Mouse (Mus musculus): ENCODE results near the gene Bcl6b. TPM values are rescaled to one million over a fixed set of nuclear protein-coding genes. Genes with fewer than 3 reads are reported as not detected.

Bcl6b gene
- total and polyA plus RNA-seq, 2 experiments from 2014 or later, result 2.4 to 3.8 TPM

DNA sequence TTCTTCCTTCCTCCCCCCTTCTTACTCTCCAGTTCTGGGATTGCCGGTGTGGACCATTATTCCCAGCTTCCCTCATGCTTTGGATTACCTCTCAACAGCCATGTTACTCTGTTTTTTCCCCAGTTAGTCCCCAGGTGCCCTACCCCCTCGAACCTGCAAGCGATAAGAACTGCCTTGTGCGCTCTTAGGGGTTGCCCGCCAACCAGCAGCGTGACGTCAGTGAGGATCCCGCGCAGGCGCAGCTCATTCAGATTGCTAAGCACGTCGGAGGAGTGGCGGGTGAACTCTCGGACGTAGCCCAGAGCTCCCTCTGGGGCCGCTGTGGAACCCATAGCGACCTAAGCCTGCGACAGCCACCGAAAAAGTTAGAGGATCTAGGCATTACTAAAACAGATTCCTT lies 770 bp downstream of the Bcl6b start:
- peak; percentile 33; the same call in 1 of the 2 replicates for ATAC-seq (ENCODE audit: low FRiP score)
- H3K4me3 ChIP-seq (ENCODE audit: low read depth, low read length), result peak overlapping the region; percentile 29
- no peak for TF ChIP-seq CTCF (IDR thresholded peaks at IDR 0.05)
- H3K4me1 ChIP-seq (ENCODE audit: insufficient read depth, low read length), result no peaks in the 10 kb centered on the region; the same call in 1 of the 2 replicates
- H3K27me3 ChIP-seq (ENCODE audit: insufficient read depth, low read length), result peaks cover 24% of the 10 kb centered on the region
- 1% methylated on average over 19 of the region's 19 CpGs for WGBS
- H3K9ac ChIP-seq (replicated peaks; ENCODE audit: low read length, poor library complexity, severe bottlenecking), result no peak overlapping the region
- peak; percentile 83 for DNase-seq (ENCODE audit: low spot score)
- H3K9me3 ChIP-seq (ENCODE audit: low read length), result no peaks in the 10 kb centered on the region
- H3K27ac ChIP-seq (ENCODE audit: low read depth, low read length), result no peak overlapping the region
- no peaks in the 10 kb centered on the region for H3K36me3 ChIP-seq (ENCODE audit: insufficient read depth, low read length)
- peak overlapping the region; percentile 45 for H3K4me2 ChIP-seq (ENCODE audit: low read depth, low read length, poor library complexity, severe bottlenecking)

DNA sequence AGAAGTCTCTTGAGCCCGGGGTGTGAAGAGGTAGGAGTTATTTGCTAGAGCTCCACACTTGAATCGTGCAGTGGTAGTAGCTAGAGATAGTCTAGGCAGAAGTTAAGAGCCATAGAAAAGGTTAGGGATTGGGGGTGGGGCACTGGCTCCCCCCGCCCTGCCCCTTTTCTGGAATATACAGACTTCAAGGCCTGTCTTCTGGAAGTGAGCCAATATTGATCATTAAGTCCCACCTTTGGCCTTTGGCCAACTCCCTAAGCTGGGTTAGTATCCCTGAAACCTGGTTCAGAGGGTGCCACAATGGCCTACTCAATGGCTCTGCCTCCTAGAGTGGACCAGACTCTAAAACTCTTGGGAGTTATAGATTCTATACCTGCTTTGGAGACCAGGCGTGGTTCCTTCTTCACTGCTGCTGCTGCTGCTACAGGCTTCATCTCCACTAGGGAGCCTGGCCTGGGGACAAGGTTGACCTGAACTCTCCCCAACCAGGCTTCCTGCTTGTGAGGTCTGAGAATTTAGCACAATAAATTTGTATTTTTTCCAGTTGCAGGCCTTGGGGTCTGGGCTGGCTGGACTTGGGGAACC lies 1.8 kb downstream of the Bcl6b start:
- Histone ChIP-seq H3K4me1 (ENCODE audit: insufficient read depth, low read length) (no peaks in the 10 kb centered on the region; the same call in 1 of the 2 replicates), H3K4me2 (ENCODE audit: low read depth, low read length, poor library complexity, severe bottlenecking) (no peak overlapping the region; the same call in 1 of the 2 replicates), H3K9me3 (ENCODE audit: low read length) (no peaks in the 10 kb centered on the region), H3K36me3 (ENCODE audit: insufficient read depth, low read length) (no peaks in the 10 kb centered on the region), H3K9ac (replicated peaks; ENCODE audit: low read length, poor library complexity, severe bottlenecking) (no peak overlapping the region), H3K4me3 (ENCODE audit: low read depth, low read length) (no peak overlapping the region), H3K27ac (ENCODE audit: low read depth, low read length) (no peak overlapping the region), H3K27me3 (ENCODE audit: insufficient read depth, low read length) (peaks cover 24% of the 10 kb centered on the region)
- WGBS, result 93% methylated on average over 4 of the region's 4 CpGs
- TF ChIP-seq CTCF (IDR thresholded peaks at IDR 0.05), result no peak
- no peak for ATAC-seq (ENCODE audit: low FRiP score)
- DNase-seq (ENCODE audit: low spot score), result no peak

DNA sequence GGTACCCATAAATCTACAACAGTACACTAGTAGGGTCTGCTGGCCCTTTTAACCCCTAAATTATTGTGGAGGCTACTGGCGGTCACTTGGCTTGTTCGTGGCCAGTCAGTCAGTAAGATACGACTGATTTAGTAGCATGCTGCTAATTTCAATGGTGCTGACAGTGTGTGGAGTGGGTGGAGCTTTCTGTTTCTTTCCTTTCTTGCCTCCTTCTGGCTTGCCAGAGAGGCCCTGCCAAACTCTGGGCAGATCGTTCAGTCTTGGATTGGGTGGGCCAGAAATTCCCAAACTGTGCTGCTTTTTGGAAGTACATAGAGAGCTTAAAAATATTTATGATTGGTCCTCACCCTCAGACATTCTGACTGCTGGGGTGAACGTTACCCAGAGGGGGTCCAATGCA lies 2.5 kb downstream of the Bcl6b start:
- Histone ChIP-seq H3K27me3 (ENCODE audit: insufficient read depth, low read length) (peaks cover 24% of the 10 kb centered on the region), H3K4me3 (ENCODE audit: low read depth, low read length) (peak overlapping the region; percentile 28), H3K9me3 (ENCODE audit: low read length) (no peaks in the 10 kb centered on the region), H3K27ac (ENCODE audit: low read depth, low read length) (no peak overlapping the region), H3K36me3 (ENCODE audit: insufficient read depth, low read length) (no peaks in the 10 kb centered on the region), H3K4me2 (ENCODE audit: low read depth, low read length, poor library complexity, severe bottlenecking) (peak overlapping the region; percentile 55), H3K9ac (replicated peaks; ENCODE audit: low read length, poor library complexity, severe bottlenecking) (peak overlapping the region; percentile 34; the same call in 1 of the 2 replicates), H3K4me1 (ENCODE audit: insufficient read depth, low read length) (no peaks in the 10 kb centered on the region; the same call in 1 of the 2 replicates)
- ATAC-seq (ENCODE audit: low FRiP score) (no peak), DNase-seq (ENCODE audit: low spot score) (no peak)
- WGBS, result 36% methylated on average over 5 of the region's 5 CpGs
- TF ChIP-seq CTCF (IDR thresholded peaks at IDR 0.05), result no peak

DNA sequence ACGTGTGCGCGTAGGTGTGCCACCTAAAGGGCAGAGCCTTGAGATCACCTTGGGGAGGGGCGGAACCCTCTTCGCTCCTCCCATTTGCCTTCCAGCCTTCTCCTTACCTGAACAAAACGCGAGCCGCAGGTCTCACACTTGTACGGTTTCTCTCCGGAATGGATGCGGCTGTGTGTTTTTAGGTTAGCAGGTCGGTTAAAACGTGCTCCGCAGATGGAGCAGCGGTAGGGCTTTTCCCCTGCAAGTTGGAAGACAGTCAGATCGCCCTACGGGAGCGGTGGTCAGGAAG lies 3.1 kb downstream of the Bcl6b start:
- TF ChIP-seq CTCF (IDR thresholded peaks at IDR 0.05), result no peak
- Histone ChIP-seq H3K27me3 (ENCODE audit: insufficient read depth, low read length) (peaks cover 24% of the 10 kb centered on the region), H3K4me1 (ENCODE audit: insufficient read depth, low read length) (no peaks in the 10 kb centered on the region; the same call in 1 of the 2 replicates), H3K9me3 (ENCODE audit: low read length) (no peaks in the 10 kb centered on the region), H3K27ac (ENCODE audit: low read depth, low read length) (no peak overlapping the region), H3K4me2 (ENCODE audit: low read depth, low read length, poor library complexity, severe bottlenecking) (peak overlapping the region; percentile 55), H3K9ac (replicated peaks; ENCODE audit: low read length, poor library complexity, severe bottlenecking) (peak overlapping the region; percentile 34; the same call in 1 of the 2 replicates), H3K36me3 (ENCODE audit: insufficient read depth, low read length) (no peaks in the 10 kb centered on the region), H3K4me3 (ENCODE audit: low read depth, low read length) (peak overlapping the region; percentile 28)
- ATAC-seq (ENCODE audit: low FRiP score), result no peak
- no peak for DNase-seq (ENCODE audit: low spot score)
- 7% methylated on average over 18 of the region's 18 CpGs for WGBS

DNA sequence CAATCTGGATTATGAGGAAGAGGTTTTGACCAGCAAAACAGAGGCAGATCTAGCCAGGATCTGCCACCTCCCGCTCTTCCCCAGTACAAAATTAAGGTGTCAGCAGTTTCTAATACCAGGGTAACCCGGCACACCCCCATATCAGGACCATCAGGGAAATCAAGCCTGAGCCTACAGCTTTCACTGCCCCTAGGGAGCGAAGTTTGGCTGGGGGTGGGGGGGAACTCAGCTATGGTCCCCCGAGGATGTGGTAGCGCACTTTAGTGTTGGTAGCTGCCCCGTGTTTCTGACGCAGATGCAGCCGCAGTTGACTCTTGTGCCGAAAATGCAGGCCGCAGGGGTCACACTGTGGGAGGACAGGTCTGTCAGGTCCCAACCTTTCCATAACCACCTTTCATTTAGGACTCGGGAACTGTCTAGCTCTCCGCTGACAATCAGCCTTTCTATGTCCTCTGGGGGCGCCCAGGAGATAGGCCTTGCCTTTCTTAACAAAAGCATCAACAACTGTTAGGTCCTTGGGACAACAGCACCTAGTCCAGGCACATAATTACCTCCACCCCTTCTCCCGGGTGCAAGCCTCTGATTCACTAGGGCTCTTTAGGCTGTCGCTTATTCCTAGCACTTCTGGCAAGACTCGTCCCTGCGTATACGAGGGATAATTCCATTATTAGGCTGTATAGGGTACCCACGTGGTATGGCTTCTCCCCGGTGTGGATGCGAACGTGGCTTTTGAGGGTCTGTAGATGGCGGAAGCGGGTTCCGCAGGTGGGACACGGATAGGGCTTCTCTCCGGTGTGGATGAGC lies 3.6 kb downstream of the Bcl6b start:
- Histone ChIP-seq H3K4me1 (ENCODE audit: insufficient read depth, low read length) (no peaks in the 10 kb centered on the region; the same call in 1 of the 2 replicates), H3K27ac (ENCODE audit: low read depth, low read length) (no peak overlapping the region), H3K36me3 (ENCODE audit: insufficient read depth, low read length) (no peaks in the 10 kb centered on the region), H3K9ac (replicated peaks; ENCODE audit: low read length, poor library complexity, severe bottlenecking) (peak overlapping the region; percentile 34; the same call in 1 of the 2 replicates), H3K9me3 (ENCODE audit: low read length) (no peaks in the 10 kb centered on the region), H3K4me3 (ENCODE audit: low read depth, low read length) (peak overlapping the region; percentile 28), H3K27me3 (ENCODE audit: insufficient read depth, low read length) (peaks cover 24% of the 10 kb centered on the region), H3K4me2 (ENCODE audit: low read depth, low read length, poor library complexity, severe bottlenecking) (peak overlapping the region; percentile 55)
- WGBS, result 19% methylated on average over 27 of the region's 27 CpGs
- DNase-seq (ENCODE audit: low spot score), result no peak
- peak; percentile 48; the same call in 1 of the 2 replicates for ATAC-seq (ENCODE audit: low FRiP score)
- TF ChIP-seq CTCF (IDR thresholded peaks at IDR 0.05), result peak; percentile 49

DNA sequence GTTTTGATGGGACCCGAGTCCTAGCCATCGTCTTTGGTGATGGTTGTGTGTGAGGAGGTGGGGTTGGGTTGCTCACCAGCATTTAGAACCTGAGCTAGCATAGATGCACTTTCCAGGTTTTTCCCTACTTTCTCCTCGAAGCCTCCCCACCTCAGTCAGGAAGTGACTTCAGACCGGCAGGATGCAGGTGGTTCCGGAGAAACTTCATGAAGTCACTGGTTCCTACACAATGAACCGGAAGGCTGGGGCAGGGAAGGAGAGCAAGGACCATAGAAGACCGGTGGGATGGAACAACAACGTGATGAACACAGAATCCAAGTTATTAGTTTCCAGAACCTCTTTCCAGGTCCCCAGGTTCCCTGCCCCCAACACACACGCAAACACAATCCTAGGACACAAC lies 5.9 kb downstream of the Bcl6b start:
- H3K36me3 ChIP-seq (ENCODE audit: insufficient read depth, low read length), result no peaks in the 10 kb centered on the region
- H3K27me3 ChIP-seq (ENCODE audit: insufficient read depth, low read length), result peaks cover 10% of the 10 kb centered on the region; the same call in 1 of the 2 replicates
- no peak for TF ChIP-seq CTCF (IDR thresholded peaks at IDR 0.05)
- no peak overlapping the region for H3K4me2 ChIP-seq (ENCODE audit: low read depth, low read length, poor library complexity, severe bottlenecking)
- DNase-seq (ENCODE audit: low spot score) (no peak), ATAC-seq (ENCODE audit: low FRiP score) (no peak)
- H3K4me1 ChIP-seq (ENCODE audit: insufficient read depth, low read length), result peaks cover 10% of the 10 kb centered on the region; the same call in 1 of the 2 replicates
- H3K9me3 ChIP-seq (ENCODE audit: low read length), result no peaks in the 10 kb centered on the region
- H3K4me3 ChIP-seq (ENCODE audit: low read depth, low read length), result no peak overlapping the region
- no peak overlapping the region for H3K9ac ChIP-seq (replicated peaks; ENCODE audit: low read length, poor library complexity, severe bottlenecking)
- no peak overlapping the region for H3K27ac ChIP-seq (ENCODE audit: low read depth, low read length)
- 83% methylated on average over 9 of the region's 9 CpGs for WGBS

Measured in midbrain, postnatal 0 days (tissue).